Mouse (Mus musculus) forebrain, postnatal 0 days (tissue): ENCODE results near the gene Odf4. TPM values are rescaled to one million over a fixed set of nuclear protein-coding genes. Genes with fewer than 3 reads are reported as not detected.

Source experiments
- ATAC-seq: fragments of 200-750 bp; cut with Nextera tagmentation; 2 replicates; pipeline ENCODE4 v1.8.0; 2017; ENCODE audit warnings: mild to moderate bottlenecking, moderate library complexity
- DNase-seq: peaks from one replicate; pipeline ENCODE4 v3.0.0-alpha.2; 2015
- H3K27ac ChIP-seq: fragments of 300-500 bp; sonication (generic); 2 replicates; pipeline ENCODE4 v1.5.1; 2014; ENCODE audit warnings: low read depth, mild to moderate bottlenecking, antibody characterized with exemption, low read length, moderate library complexity, mixed read lengths
- H3K27me3 ChIP-seq: fragments of 300-500 bp; sonication (generic); 2 replicates; pipeline ENCODE4 v1.6.1; 2014; ENCODE audit warnings: mild to moderate bottlenecking, low read length, mixed read lengths; ENCODE audit not compliant: insufficient read depth
- H3K36me3 ChIP-seq: fragments of 300-500 bp; sonication (generic); 2 replicates; pipeline ENCODE4 v1.6.1; 2014; ENCODE audit warnings: mild to moderate bottlenecking, moderate library complexity; ENCODE audit not compliant: insufficient read depth
- H3K4me1 ChIP-seq: fragments of 300-500 bp; sonication (generic); 2 replicates; pipeline ENCODE4 v1.6.1; 2014; ENCODE audit warnings: antibody characterized with exemption; ENCODE audit not compliant: insufficient read depth
- H3K4me2 ChIP-seq: fragments of 300-500 bp; sonication (generic); 2 replicates; pipeline ENCODE4 v1.6.1; 2014; ENCODE audit warnings: low read depth, mild to moderate bottlenecking, moderate library complexity
- H3K4me3 ChIP-seq: fragments of 300-500 bp; sonication (generic); 2 replicates; pipeline ENCODE4 v1.5.1; 2014; ENCODE audit warnings: low read depth, low read length, mixed read lengths
- H3K9ac ChIP-seq: fragments of 300-500 bp; sonication (generic); 2 replicates; pipeline ENCODE4 v1.6.1; 2014; ENCODE audit warnings: mild to moderate bottlenecking
- H3K9me3 ChIP-seq: fragments of 300-500 bp; sonication (generic); 2 replicates; pipeline ENCODE4 v1.6.1; 2016; ENCODE audit warnings: low read length
- CTCF ChIP-seq: sonication (generic); IDR thresholded peaks from 2 replicates; pipeline ENCODE4 v1.5.1; 2016; ENCODE audit warnings: antibody characterized with exemption, control low read depth, low read depth
- WGBS: fragments of 180-500 bp; shearing (Covaris S2); extraction: QIAGEN DNeasy Blood & Tissue Kit; methylation state at CpG from one replicate; pipeline ENCODE4 v1.1.7; 2014; 5-methylcytosine and 5-hydroxymethylcytosine counted together
- polyA plus RNA-seq: library from polyadenylated mRNA; unstranded; fragments of >200 nt; fragmentation: Nextera tagmentation; extraction: Ambion mirVana; gene quantifications from 2 replicates; pipeline ENCODE4 v1.2.1, GENCODE M21; 2015
- total RNA-seq: library from RNA; depleted of rRNA; stranded (reverse); fragments of >200 nt; gene quantifications from 2 replicates; pipeline ENCODE4 v1.2.3, GENCODE M21; 2014

Odf4 gene
- total and polyA plus RNA-seq, 2 experiments from 2014 or later = 0.42 to 2.0 TPM

- Histone ChIP-seq H3K4me3 (no peak overlapping the region), H3K9ac (no peak overlapping the region), H3K4me2 (no peak overlapping the region), H3K27ac (no peak overlapping the region), H3K9me3 (no peaks in the 10 kb centered on the region), H3K36me3 (no peaks in the 10 kb centered on the region), H3K27me3 (no peaks in the 10 kb centered on the region), H3K4me1 (peaks cover under 1% of the 10 kb centered on the region; the same call in 1 of the 2 replicates)
- no peak; the same call in 1 of the 2 replicates for TF ChIP-seq CTCF
- WGBS = 68% methylated on average over 5 of the region's 5 CpGs
- DNase-seq (peak; percentile 4), ATAC-seq (peak; percentile 60; the same call in 1 of the 2 replicates)
Observed at GRCm38 (mm10) chr11:68933885-68934507, 7.1 kb upstream of the Odf4 start.

DNA sequence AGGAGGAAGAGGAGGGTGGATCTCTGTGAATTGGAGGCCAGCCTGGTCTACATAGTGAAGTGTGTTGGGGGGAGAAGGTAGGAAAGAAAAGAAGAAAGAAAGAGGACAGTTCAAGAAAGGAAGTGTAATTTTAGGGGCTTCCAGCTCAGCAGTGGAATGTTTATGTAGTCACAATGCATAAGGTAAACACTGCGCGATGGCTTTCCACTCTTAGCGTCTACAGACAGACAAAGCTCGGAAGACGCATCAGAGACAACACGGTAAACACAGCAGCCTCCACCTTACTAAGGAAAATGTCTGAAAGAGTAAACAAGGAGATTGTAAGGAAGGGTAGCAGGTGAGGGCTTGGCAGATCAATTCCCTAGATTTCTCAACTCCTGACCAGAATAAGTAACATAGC lies 3.1 kb upstream of the Odf4 start:
- no peak for TF ChIP-seq CTCF
- Histone ChIP-seq H3K9ac (no peak overlapping the region), H3K9me3 (no peaks in the 10 kb centered on the region), H3K27ac (no peak overlapping the region), H3K4me2 (no peak overlapping the region), H3K4me1 (no peaks in the 10 kb centered on the region), H3K4me3 (no peak overlapping the region), H3K36me3 (no peaks in the 10 kb centered on the region), H3K27me3 (no peaks in the 10 kb centered on the region)
- no peak for ATAC-seq
- DNase-seq = no peak
- 79% methylated on average over 6 of the region's 6 CpGs for WGBS

DNA sequence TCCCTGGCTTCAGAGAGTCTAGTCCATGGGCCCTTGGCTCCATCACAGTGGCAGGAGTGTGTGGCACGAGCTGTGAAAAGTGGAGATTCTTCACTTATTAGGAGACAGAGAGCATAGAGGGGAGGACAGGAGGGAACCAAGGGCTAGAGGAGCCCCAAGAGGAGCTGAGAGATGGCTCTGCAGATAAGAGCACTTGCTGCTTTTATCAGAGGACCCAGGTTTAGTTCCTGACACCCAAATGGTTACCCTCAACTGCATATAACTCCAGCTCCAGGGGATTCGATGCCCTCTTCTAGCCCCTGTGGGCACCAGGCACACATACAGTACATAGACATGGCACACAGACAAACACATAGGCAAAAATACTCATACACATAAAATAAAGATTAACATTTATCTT lies 2.1 kb downstream of the Odf4 start:
- Histone ChIP-seq H3K4me3 (no peak overlapping the region), H3K27ac (no peak overlapping the region), H3K36me3 (no peaks in the 10 kb centered on the region), H3K4me1 (no peaks in the 10 kb centered on the region), H3K9me3 (no peaks in the 10 kb centered on the region), H3K9ac (no peak overlapping the region), H3K27me3 (no peaks in the 10 kb centered on the region), H3K4me2 (no peak overlapping the region)
- no peak for TF ChIP-seq CTCF
- DNase-seq (no peak), ATAC-seq (no peak)
- WGBS = 88% methylated on average over 2 of the region's 2 CpGs

- no peaks in the 10 kb centered on the region for H3K27me3 ChIP-seq
- ATAC-seq = no peak
- no peaks in the 10 kb centered on the region for H3K9me3 ChIP-seq
- TF ChIP-seq CTCF = no peak
- H3K4me1 ChIP-seq = no peaks in the 10 kb centered on the region
- H3K4me3 ChIP-seq = no peak overlapping the region
- WGBS = 63% methylated on average over 3 of the region's 3 CpGs
- H3K27ac ChIP-seq = no peak overlapping the region
- DNase-seq = no peak
- H3K9ac ChIP-seq = no peak overlapping the region
- no peaks in the 10 kb centered on the region for H3K36me3 ChIP-seq
- no peak overlapping the region for H3K4me2 ChIP-seq
Observed at GRCm38 (mm10) chr11:68923191-68923590, 3.7 kb downstream of the Odf4 start.

DNA sequence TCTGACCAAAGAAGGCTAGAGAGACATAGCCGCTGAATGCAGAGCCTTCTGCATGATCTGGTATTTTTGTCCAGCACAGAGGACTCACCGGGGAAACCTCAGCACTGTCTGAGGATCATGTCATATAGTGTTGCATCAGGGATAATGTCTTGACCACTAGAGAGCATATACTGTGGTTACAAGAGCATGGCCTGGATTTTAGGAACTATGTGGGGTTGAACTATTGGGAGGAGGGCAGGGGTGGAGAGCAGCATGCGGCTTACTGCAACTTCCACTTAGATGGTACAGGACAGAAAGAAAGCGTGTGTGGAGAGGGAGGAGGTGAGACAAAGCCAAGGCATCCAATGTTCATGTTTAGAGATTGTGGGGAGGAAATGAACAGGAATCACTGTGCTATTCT lies 12.3 kb downstream of the Odf4 start:
- Histone ChIP-seq H3K27me3 (no peaks in the 10 kb centered on the region), H3K9me3 (no peaks in the 10 kb centered on the region), H3K36me3 (no peaks in the 10 kb centered on the region), H3K4me2 (no peak overlapping the region), H3K4me1 (no peaks in the 10 kb centered on the region), H3K9ac (no peak overlapping the region), H3K4me3 (no peak overlapping the region), H3K27ac (no peak overlapping the region)
- DNase-seq (no peak), ATAC-seq (no peak)
- WGBS = 94% methylated on average over 4 of the region's 4 CpGs
- TF ChIP-seq CTCF = no peak

GRCm38 (mm10) chr11:68911531-68912177 lies 15.2 kb downstream of the Odf4 start:
- H3K4me2 ChIP-seq = no peak overlapping the region
- ATAC-seq (no peak), DNase-seq (no peak)
- H3K4me3 ChIP-seq = no peak overlapping the region
- no peak for TF ChIP-seq CTCF
- H3K9ac ChIP-seq = no peak overlapping the region
- peaks cover 5% of the 10 kb centered on the region for H3K36me3 ChIP-seq
- H3K9me3 ChIP-seq = no peaks in the 10 kb centered on the region
- no peaks in the 10 kb centered on the region for H3K27me3 ChIP-seq
- no peak overlapping the region for H3K27ac ChIP-seq
- WGBS = 57% methylated on average over 14 of the region's 14 CpGs
- H3K4me1 ChIP-seq = no peaks in the 10 kb centered on the region

GRCm38 (mm10) chr11:68908846-68909503 lies 17.9 kb downstream of the Odf4 start:
- Histone ChIP-seq H3K9me3 (no peaks in the 10 kb centered on the region), H3K27me3 (no peaks in the 10 kb centered on the region), H3K4me2 (no peak overlapping the region), H3K27ac (no peak overlapping the region), H3K36me3 (peaks cover 28% of the 10 kb centered on the region), H3K9ac (no peak overlapping the region), H3K4me3 (no peak overlapping the region), H3K4me1 (no peaks in the 10 kb centered on the region)
- DNase-seq (no peak), ATAC-seq (no peak)
- 47% methylated on average over 7 of the region's 7 CpGs for WGBS
- no peak for TF ChIP-seq CTCF
